Mouse (Mus musculus) forebrain, postnatal 0 days (tissue): ENCODE results near the gene Kcnmb1. TPM values are rescaled to one million over a fixed set of nuclear protein-coding genes. Genes with fewer than 3 reads are reported as not detected.
A peak's percentile ranks its signal among the peaks of the same experiment; 100 is the strongest.

ENCODE experiments used
- ATAC-seq: fragments of 200-750 bp; cut with Nextera tagmentation; 2 replicates; pipeline ENCODE4 v1.8.0; 2017; ENCODE audit warnings: mild to moderate bottlenecking, moderate library complexity
- DNase-seq: peaks from one replicate; pipeline ENCODE4 v3.0.0-alpha.2; 2015
- H3K27ac ChIP-seq: fragments of 300-500 bp; sonication (generic); 2 replicates; pipeline ENCODE4 v1.5.1; 2014; ENCODE audit warnings: low read depth, mild to moderate bottlenecking, antibody characterized with exemption, low read length, moderate library complexity, mixed read lengths
- H3K27me3 ChIP-seq: fragments of 300-500 bp; sonication (generic); 2 replicates; pipeline ENCODE4 v1.6.1; 2014; ENCODE audit warnings: mild to moderate bottlenecking, low read length, mixed read lengths; ENCODE audit not compliant: insufficient read depth
- H3K36me3 ChIP-seq: fragments of 300-500 bp; sonication (generic); 2 replicates; pipeline ENCODE4 v1.6.1; 2014; ENCODE audit warnings: mild to moderate bottlenecking, moderate library complexity; ENCODE audit not compliant: insufficient read depth
- H3K4me1 ChIP-seq: fragments of 300-500 bp; sonication (generic); 2 replicates; pipeline ENCODE4 v1.6.1; 2014; ENCODE audit warnings: antibody characterized with exemption; ENCODE audit not compliant: insufficient read depth
- H3K4me2 ChIP-seq: fragments of 300-500 bp; sonication (generic); 2 replicates; pipeline ENCODE4 v1.6.1; 2014; ENCODE audit warnings: low read depth, mild to moderate bottlenecking, moderate library complexity
- H3K4me3 ChIP-seq: fragments of 300-500 bp; sonication (generic); 2 replicates; pipeline ENCODE4 v1.5.1; 2014; ENCODE audit warnings: low read depth, low read length, mixed read lengths
- H3K9ac ChIP-seq: fragments of 300-500 bp; sonication (generic); 2 replicates; pipeline ENCODE4 v1.6.1; 2014; ENCODE audit warnings: mild to moderate bottlenecking
- H3K9me3 ChIP-seq: fragments of 300-500 bp; sonication (generic); 2 replicates; pipeline ENCODE4 v1.6.1; 2016; ENCODE audit warnings: low read length
- CTCF ChIP-seq: sonication (generic); IDR thresholded peaks from 2 replicates; pipeline ENCODE4 v1.5.1; 2016; ENCODE audit warnings: antibody characterized with exemption, control low read depth, low read depth
- whole genome bisulfite sequencing: fragments of 180-500 bp; shearing (Covaris S2); extraction: QIAGEN DNeasy Blood & Tissue Kit; methylation state at CpG from one replicate; pipeline ENCODE4 v1.1.7; 2014; 5-methylcytosine and 5-hydroxymethylcytosine counted together
- polyA plus RNA-seq: library from polyadenylated mRNA; unstranded; fragments of >200 nt; fragmentation: Nextera tagmentation; extraction: Ambion mirVana; gene quantifications from 2 replicates; pipeline ENCODE4 v1.2.1, GENCODE M21; 2015
- total RNA-seq: library from RNA; depleted of rRNA; stranded (reverse); fragments of >200 nt; gene quantifications from 2 replicates; pipeline ENCODE4 v1.2.3, GENCODE M21; 2014

Gene Kcnmb1
- total and polyA plus RNA-seq, 2 experiments from 2014 or later, result 0.10 TPM

GRCm38 (mm10) chr11:34001938-34002592, 39.3 kb downstream of the Kcnmb1 start:
- 9% methylated on average over 5 of the region's 5 CpGs for WGBS
- ATAC-seq (no peak), DNase-seq (peak; percentile 41)
- Histone ChIP-seq H3K9me3 (no peaks in the 10 kb centered on the region), H3K27ac (no peak overlapping the region), H3K27me3 (no peaks in the 10 kb centered on the region), H3K9ac (no peak overlapping the region), H3K4me2 (no peak overlapping the region), H3K36me3 (no peaks in the 10 kb centered on the region), H3K4me3 (no peak overlapping the region), H3K4me1 (no peaks in the 10 kb centered on the region)
- peak; percentile 65 for TF ChIP-seq CTCF

GRCm38 (mm10) chr11:34002593-34002965, 39.8 kb downstream of the Kcnmb1 start:
- no peak for ATAC-seq

GRCm38 (mm10) chr11:34007616-34008015, 44.8 kb downstream of the Kcnmb1 start:
- no peak overlapping the region for H3K27ac ChIP-seq
- no peaks in the 10 kb centered on the region for H3K36me3 ChIP-seq
- ATAC-seq, result no peak
- no peak for DNase-seq
- no peak for TF ChIP-seq CTCF
- no peaks in the 10 kb centered on the region for H3K27me3 ChIP-seq
- H3K4me2 ChIP-seq, result no peak overlapping the region
- H3K9ac ChIP-seq, result no peak overlapping the region
- no peak overlapping the region for H3K4me3 ChIP-seq
- 89% methylated on average over 2 of the region's 2 CpGs for WGBS
- H3K4me1 ChIP-seq, result no peaks in the 10 kb centered on the region
- no peaks in the 10 kb centered on the region for H3K9me3 ChIP-seq

More at GRCm38 (mm10) chr11:34002593-34002965, 39.8 kb downstream of the Kcnmb1 start:
- Histone ChIP-seq H3K4me1 (no peaks in the 10 kb centered on the region), H3K9ac (no peak overlapping the region), H3K27ac (no peak overlapping the region), H3K36me3 (no peaks in the 10 kb centered on the region), H3K9me3 (no peaks in the 10 kb centered on the region), H3K4me3 (no peak overlapping the region), H3K4me2 (no peak overlapping the region), H3K27me3 (no peaks in the 10 kb centered on the region)
- TF ChIP-seq CTCF, result no peak
- no peak for DNase-seq
- 87% methylated on average over 5 of the region's 5 CpGs for WGBS

- no peak for TF ChIP-seq CTCF
- DNase-seq, result no peak
- no peak for ATAC-seq
- Histone ChIP-seq H3K4me2 (no peak overlapping the region), H3K9me3 (no peaks in the 10 kb centered on the region), H3K4me3 (no peak overlapping the region), H3K4me1 (no peaks in the 10 kb centered on the region), H3K9ac (no peak overlapping the region), H3K36me3 (no peaks in the 10 kb centered on the region), H3K27me3 (no peaks in the 10 kb centered on the region), H3K27ac (no peak overlapping the region)
- 85% methylated on average over 11 of the region's 11 CpGs for WGBS
Observed at GRCm38 (mm10) chr11:34008214-34008613, 45.4 kb downstream of the Kcnmb1 start.

GRCm38 (mm10) chr11:34008702-34009101, 45.9 kb downstream of the Kcnmb1 start:
- Histone ChIP-seq H3K27ac (no peak overlapping the region), H3K36me3 (no peaks in the 10 kb centered on the region), H3K4me3 (no peak overlapping the region), H3K27me3 (no peaks in the 10 kb centered on the region), H3K9me3 (no peaks in the 10 kb centered on the region), H3K4me2 (no peak overlapping the region), H3K4me1 (no peaks in the 10 kb centered on the region), H3K9ac (no peak overlapping the region)
- DNase-seq (peak; percentile 78), ATAC-seq (peak; percentile 60; the same call in 1 of the 2 replicates)
- 43% methylated on average over 9 of the region's 9 CpGs for WGBS
- peak; percentile 78 for TF ChIP-seq CTCF

GRCm38 (mm10) chr11:34009316-34010087, 46.7 kb downstream of the Kcnmb1 start:
- Histone ChIP-seq H3K9ac (no peak overlapping the region), H3K27me3 (no peaks in the 10 kb centered on the region), H3K9me3 (no peaks in the 10 kb centered on the region), H3K4me2 (no peak overlapping the region), H3K36me3 (no peaks in the 10 kb centered on the region), H3K27ac (no peak overlapping the region), H3K4me3 (no peak overlapping the region), H3K4me1 (no peaks in the 10 kb centered on the region)
- no peak for DNase-seq
- no peak for TF ChIP-seq CTCF
- 66% methylated on average over 12 of the region's 12 CpGs for WGBS
- no peak for ATAC-seq
